Mouse (Mus musculus) lung, postnatal 0 days (tissue): Measurements from ENCODE around the gene 2310022B05Rik.

Experiments used
- CTCF ChIP-seq: IDR thresholded peaks from 2 replicates; pipeline ENCODE4 v1.5.1; 2016; ENCODE audit warnings: antibody characterized with exemption, mild to moderate bottlenecking
- EP300 ChIP-seq: IDR thresholded peaks from 2 replicates; pipeline ENCODE4 v1.6.1; 2016; ENCODE audit warnings: antibody characterized with exemption, mild to moderate bottlenecking, control low read depth

- no peak for TF ChIP-seq CTCF
- TF ChIP-seq EP300: no peak
These were observed 44.9 kb downstream of the 2310022B05Rik start for GRCm38 (mm10) chr8:124618252-124618651.
